Mouse (Mus musculus) heart, postnatal 4 days (tissue): ENCODE data around the gene Pof1b. TPM values are rescaled to one million over a fixed set of nuclear protein-coding genes. Genes with fewer than 3 reads are reported as not detected.

Source experiments
- DNase-seq: peaks from one replicate; pipeline ENCODE4 v3.0.0; 2021
- total RNA-seq, 2 experiments: library from RNA; stranded (reverse); gene quantifications; 2 replicates each; pipeline ENCODE4 v1.2.3; 2021

Pof1b gene
- not detected for total RNA-seq

- DNase-seq: no peak
These were observed at the start of gene Pof1b for GRCm38 (mm10) chrX:112698508-112698907. Gene Pof1b, minus strand, starts transcription at chrX:112698651.

- DNase-seq: no peak
These were observed 18.1 kb upstream of the Pof1b start for GRCm38 (mm10) chrX:112716587-112716986.

GRCm38 (mm10) chrX:112694392-112694791, 4.1 kb downstream of the Pof1b start:
- no peak for DNase-seq

DNA sequence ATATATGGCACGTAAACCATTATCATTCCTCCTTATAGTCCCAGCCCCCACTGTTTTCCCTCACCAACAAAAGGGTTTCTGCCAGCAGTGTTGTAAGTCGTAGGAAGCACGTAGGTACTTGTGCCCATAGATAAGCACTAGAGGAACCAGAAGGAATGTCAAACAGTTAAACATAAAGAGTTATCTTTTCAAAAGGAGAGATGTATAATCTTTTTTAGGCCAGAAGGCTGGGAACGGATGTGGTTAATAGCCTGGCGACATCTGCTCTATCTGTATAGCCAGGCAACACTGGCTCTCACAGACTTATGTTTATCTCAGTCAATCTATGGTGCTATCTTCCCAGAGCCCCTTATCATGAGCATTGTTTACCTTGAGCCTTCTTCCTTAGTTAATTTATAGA, 17.8 kb downstream of the Pof1b start:
- no peak for DNase-seq

DNA sequence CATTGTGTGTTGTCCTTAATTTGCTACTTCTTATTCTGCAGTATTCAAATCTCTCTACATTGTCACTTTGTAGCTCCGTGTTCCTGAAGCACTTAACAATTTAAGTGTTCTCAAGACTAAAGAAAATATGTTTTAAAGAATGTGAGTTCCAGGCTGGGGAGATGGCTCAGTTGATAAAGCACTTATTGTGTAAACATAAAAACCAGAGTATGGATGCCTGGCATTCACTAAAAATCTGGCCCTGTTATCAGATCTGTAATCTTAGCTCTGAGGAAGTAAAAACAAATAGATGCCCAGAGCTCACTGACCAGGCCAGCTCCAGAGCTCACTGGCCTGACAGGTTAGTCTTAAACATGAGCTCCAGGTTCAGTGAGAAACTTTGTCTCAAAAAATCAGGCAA, 22.9 kb downstream of the Pof1b start:
- no peak for DNase-seq

DNA sequence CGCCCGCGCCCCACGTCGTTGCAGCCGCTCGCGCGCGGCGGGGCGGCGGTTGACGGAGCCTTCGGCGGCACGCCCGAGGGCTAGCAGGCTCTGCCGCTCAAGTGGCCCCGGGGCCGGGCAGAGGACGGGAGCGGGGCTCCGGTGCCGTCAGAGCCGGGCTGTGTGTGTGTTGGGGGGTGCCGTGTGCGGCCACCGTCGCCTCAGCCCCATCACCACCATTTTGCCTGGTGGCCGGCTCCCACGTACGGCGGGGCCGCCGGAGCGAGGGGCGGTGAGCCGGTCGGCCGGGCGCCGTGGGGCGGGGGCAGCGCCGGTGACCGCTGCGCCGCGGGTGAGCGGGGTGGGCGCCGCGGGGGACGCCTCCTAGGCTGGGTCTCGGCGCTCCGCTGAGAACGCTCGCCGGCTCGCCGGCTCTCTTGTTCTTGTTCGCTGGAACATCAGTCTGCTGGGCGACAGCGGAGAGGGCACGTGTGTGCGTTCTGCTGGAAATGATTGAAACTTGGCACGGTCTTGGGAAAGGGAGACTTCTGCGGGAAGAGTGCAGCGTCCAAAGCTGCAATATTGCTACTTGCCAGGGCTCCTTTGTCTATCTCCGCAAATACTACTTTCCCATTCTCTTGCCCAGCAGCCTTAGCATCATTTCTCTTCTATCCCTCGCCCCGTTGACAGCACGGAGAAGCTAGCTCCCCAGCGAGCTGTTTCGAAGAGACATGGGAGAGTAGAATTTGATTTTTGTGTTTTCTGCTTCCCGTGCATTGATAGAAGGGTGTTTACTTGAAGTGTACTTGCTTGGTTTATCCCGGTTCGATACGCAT, 96.9 kb downstream of the Pof1b start:
- DNase-seq: peak; percentile 23

- peak; percentile 63 for DNase-seq
These were observed 97.7 kb downstream of the Pof1b start, which contains the start of gene Zfp711 for GRCm38 (mm10) chrX:112600511-112601305. Gene Zfp711, plus strand, starts transcription at chrX:112600526.

Other genes starting within 250 kb of the Pof1b start
- gene 2010106E10Rik, start 203.4 kb downstream of the Pof1b start, total RNA-seq: not detected
- 1 to 10 TPM; 4.6 to 6.6 TPM for gene Zfp711, start 98.1 kb downstream of the Pof1b start, total RNA-seq